Mouse (Mus musculus): ENCODE measurements around the gene Taldo1.

- TF ChIP-seq EP300 (optimal IDR thresholded peaks at IDR 0.05) (no peak), CTCF (IDR thresholded peaks at IDR 0.05; ENCODE audit: low read depth) (no peak)
These were observed 30.5 kb upstream of the Taldo1 start for GRCm38 (mm10) chr7:141361510-141361909.

Measured in stomach, postnatal 0 days (tissue).